Mouse (Mus musculus): ENCODE data around the gene Gm38119.

DNA sequence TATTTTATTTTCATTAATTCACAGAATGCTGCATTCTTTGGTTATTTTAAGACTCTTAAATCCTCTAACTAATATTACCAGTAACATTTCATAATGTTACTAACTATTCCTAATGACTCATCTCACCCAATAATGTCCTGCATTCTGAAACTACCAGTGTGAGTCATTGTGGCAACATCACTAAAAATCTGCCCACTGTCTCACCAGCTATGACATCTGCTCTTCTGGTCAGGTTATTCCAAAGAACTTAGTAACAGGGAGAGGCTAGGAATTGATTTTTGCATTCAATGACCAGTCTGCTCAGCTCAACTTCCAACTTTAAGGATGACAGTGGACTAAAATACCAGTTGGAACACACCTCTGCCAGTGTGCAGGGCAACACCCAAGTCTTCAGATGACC, 47.2 kb downstream of the Gm38119 start:
- TF ChIP-seq POLR2A (IDR thresholded peaks at IDR 0.05; ENCODE audit: insufficient read depth, low read depth, low read length): no peak
- TF ChIP-seq CTCF (IDR thresholded peaks at IDR 0.05; ENCODE audit: insufficient read depth, low read depth, low read length): no peak
